Mouse (Mus musculus): ENCODE measurements at regions not wholly inside any gene's neighbourhood (a gene's known extent, or its start where the extent isn't known, plus 50 kb on each side); places are given as distances from the start of the nearest gene placed in this dataset.
A peak's percentile ranks its signal among the peaks of the same experiment; 100 is the strongest.

GRCm38 (mm10) chr3:149426023-149426759, 435.8 kb upstream of the Adgrl2 start:
- DNase-seq (ENCODE audit: low read depth, low spot score), result peak; percentile 10

- DNase-seq (ENCODE audit: low read depth, low spot score), result no peak
These were observed 434.0 kb upstream of the Adgrl2 start for GRCm38 (mm10) chr3:149424306-149424705.

- DNase-seq (ENCODE audit: low read depth, low spot score), result no peak
These were observed 433.1 kb upstream of the Adgrl2 start for GRCm38 (mm10) chr3:149423491-149423890.

DNA sequence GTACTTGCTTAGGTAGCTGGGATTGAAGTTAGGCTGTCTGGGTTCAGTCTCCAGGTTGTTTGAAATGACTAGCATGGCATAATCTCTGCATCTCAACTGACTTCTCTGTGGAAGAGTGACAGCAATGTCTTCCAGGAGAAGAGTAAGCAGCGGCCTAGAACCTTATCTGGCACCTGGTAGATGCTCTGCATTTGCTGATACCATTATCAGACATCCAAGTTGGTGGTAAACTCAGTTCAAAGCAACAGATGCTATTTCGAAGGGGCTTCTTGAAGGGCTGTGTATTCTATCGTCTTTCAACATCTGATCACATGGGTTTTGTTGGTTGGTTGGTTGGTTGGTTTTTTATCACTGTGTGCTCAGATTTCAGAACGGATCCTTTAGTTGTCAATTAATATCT, 424.7 kb upstream of the Adgrl2 start:
- no peak for DNase-seq (ENCODE audit: low read depth, low spot score)

DNA sequence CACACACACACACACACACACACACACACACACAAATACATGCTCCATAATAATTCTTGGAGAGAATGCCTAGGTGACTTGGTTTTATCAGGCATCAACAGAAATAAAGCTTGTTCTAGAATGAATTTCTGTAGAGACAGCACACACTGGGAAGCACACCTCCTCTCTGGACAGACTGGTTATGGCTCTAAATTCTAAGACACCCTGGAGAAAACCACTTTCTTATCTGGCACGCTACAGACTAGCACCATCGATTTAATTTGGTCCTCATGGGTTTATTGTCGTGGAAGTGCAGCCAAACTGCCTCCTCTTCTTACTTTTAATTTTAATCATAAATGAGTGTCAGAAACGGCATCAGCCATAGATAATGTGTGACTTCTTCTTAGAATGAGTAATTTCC, 422.8 kb upstream of the Adgrl2 start:
- DNase-seq (ENCODE audit: low read depth, low spot score), result no peak

DNA sequence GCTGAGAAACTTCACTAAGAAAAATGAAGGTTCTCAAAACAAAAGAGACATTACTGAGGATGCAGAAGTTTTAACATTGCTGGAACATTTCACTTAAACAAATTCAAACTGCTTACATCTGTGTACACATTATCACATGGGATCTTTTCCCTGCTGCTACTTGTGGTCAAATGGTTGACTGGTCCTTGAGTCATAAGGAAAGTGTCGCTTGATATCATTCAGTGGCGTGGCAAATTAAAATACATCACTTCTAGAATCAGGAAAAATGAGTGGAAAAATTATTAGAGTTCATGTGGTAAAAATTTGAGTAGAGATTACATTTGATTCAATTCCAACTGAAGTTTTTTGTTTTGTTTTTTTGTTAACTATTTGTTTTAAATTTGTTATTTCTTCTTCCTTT, 420.2 kb upstream of the Adgrl2 start:
- no peak for DNase-seq (ENCODE audit: low read depth, low spot score)

- no peak for DNase-seq (ENCODE audit: low read depth, low spot score)
These were observed 418.5 kb upstream of the Adgrl2 start for GRCm38 (mm10) chr3:149408858-149409257.

GRCm38 (mm10) chr3:149405872-149406271, 415.5 kb upstream of the Adgrl2 start:
- no peak for DNase-seq (ENCODE audit: low read depth, low spot score)

DNA sequence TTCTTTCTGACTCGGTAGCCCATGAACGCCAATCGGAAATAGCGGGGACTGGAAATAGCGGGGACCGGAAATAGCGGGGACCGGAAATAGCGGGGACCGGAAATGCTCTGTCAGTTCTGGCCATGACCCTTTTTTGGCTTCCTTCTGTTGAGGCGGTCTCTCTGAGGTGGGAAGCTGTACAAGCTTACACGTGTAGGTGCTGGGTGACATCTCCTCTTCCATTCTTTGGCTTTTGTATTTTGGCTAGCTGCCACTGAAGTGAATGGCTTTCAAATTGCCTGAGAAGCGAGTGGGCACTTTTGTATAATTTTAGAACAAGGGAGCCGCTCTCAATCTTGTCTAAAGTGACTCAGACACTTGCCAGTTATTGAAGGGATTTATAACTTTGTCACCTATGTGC, 414.3 kb upstream of the Adgrl2 start:
- no peak for DNase-seq (ENCODE audit: low read depth, low spot score)

DNA sequence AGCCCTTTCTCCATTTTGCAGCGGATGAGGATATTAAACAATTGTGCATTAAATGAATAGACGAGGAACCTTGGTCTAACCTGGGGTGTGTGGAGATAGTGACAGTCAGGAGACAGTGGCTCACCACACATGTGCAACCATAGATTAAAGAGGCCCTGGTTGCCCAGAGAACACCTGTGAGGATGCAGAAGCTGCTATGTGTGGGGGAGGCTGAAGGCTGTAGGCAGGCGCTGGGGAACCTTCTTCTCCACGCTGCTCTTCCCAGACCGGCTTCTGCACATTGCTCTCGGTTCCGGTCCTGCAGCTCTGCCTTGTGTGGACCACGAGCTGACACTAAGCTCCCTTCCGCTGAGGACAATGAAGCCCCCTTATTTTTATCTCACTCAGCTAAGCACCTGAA, 412.1 kb upstream of the Adgrl2 start:
- DNase-seq (ENCODE audit: low read depth, low spot score), result no peak

GRCm38 (mm10) chr3:149395082-149395481, 404.7 kb upstream of the Adgrl2 start:
- no peak for DNase-seq (ENCODE audit: low read depth, low spot score)

DNA sequence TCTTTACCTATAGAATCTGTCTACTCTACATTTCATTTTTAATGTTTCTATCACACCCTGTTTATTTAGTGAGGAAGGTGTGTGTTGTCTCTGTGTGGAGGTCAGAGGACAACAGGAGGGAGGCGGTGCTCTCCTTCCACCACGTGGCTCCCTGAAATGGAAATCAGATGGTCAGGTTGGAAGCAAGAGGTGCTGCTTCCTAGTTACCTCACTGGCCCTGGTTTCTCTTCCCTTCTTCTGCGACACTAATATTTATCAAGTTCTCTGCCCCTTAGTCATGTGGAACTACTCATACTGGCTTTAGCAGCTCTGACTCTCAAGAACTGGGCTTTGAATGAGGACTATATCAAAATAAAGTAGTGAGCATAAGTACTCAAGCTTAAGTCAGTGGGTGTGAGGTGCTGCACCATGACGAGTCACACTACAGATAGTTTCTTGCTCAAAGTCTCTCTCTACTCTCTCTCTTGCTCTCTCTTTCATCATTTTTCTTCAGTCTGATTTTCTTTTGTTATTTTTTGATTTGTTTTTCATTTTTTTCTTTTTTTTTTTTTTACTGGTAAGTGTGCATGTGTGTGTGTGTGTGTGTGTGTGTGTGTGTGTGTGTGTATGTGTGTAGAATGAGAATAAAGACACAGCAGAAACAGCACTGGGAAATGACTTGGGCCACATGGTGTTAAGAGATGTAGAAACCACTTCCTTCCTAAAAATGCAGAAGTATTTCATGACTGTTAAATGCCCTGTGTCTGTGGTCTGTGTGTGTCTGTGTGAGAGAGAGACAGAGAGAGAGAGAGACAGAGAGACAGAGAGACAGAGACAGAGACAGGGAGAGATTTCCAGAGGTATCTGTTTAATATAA, 403.2 kb upstream of the Adgrl2 start:
- no peak for DNase-seq (ENCODE audit: low read depth, low spot score)

GRCm38 (mm10) chr3:149392164-149392563, 401.8 kb upstream of the Adgrl2 start:
- DNase-seq (ENCODE audit: low read depth, low spot score), result no peak

DNA sequence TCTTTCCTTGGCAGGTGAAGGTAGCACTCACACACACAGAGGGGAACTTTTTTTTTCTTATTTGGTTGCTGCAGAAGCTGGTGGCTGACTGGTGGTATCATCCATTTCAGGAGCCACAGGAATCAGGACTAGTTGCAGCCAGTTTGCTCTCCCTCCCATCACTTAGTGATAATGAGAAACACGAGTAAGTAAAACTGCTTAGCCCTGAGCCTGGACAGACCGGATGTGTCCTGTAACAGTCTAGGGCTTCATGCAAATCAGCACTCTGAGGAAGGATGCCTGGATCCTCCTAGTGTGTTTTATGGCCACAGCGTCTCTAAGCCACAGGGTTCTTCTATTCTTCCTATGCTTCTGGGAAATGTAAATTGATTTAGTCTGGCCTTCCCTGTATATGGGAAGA, 397.2 kb upstream of the Adgrl2 start:
- DNase-seq (ENCODE audit: low read depth, low spot score), result no peak

- no peak for DNase-seq (ENCODE audit: low read depth, low spot score)
These were observed 395.7 kb upstream of the Adgrl2 start for GRCm38 (mm10) chr3:149386027-149386426.

DNA sequence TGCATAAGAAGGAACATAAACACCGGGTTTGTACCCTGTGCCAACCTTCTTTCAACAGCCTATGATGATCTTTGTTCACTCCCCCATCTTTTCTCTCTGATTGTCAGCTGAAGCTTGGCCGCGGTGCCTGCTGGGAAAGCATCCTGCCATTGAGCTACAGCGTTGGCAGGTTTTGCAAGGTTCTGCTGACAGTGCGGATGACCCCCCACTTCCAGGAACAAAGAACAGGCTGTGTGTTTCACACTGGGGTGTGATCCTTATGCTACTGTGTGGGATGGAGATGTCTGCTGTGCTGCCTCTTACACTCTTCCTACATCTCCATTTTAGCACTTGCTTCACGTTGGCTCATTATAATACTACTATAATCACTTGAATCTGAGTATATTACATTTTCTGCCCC, 395.0 kb upstream of the Adgrl2 start:
- no peak for DNase-seq (ENCODE audit: low read depth, low spot score)

- no peak for DNase-seq (ENCODE audit: low read depth, low spot score)
These were observed 391.3 kb upstream of the Adgrl2 start for GRCm38 (mm10) chr3:149381559-149382245.

GRCm38 (mm10) chr3:149381051-149381450, 390.7 kb upstream of the Adgrl2 start:
- DNase-seq (ENCODE audit: low read depth, low spot score), result no peak

DNA sequence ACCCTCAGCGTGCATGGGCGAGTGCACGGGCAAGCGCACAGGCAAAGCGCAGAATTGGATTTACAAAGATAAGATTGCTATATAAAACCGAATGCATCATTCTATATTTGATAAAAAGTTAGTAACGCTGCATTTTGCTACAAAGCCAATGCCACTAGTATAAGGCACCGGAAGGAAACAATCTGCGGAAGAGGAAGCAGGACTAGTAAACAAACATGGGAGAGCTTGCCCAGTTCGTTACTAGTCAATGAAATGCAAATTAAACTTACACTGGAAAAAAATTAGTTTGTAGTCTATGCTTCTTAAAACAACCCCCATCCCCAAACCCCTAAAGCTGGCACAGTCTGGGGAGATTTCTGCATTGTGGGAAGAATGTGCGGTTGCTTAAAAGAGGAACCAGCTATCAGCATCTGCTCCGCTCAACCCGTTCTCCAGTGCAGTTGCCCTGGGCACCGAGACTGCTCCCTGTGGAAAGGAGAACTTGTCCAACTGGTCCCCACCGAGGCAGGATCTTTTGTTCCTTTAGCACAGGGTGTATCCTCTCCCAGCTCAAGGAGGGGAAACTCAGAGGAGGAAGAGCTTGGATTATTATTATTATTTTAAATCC, 389.6 kb upstream of the Adgrl2 start:
- no peak for DNase-seq (ENCODE audit: low read depth, low spot score)

DNA sequence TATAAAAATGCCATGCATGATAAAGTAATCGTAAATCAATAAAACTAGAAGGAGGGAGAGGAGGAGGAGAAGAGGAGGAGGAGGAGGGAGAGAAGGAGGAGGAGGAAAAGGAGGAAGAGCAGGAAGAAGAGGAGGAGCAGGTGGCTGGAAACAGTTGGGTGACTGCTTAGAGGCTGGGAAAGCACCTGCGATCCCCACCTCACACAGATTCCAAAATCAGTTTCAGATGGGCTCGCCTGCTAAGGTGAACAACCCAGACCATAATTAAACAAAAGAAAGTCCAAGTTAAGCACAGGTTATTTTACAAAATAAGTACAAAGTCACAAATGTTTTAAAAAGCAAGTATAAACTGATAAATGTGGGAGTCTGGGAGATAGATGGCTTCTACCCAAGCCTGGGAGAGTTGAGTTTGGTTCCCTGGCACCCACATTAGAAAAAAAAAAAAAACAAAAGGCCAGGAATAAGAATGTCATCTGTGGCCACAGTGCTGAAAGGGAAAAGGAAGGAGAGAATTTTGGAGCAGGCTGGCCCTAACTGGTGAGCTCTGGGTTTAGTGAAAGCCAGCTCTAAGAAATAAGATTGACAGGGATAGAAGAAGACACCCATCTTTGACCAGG, 389.0 kb upstream of the Adgrl2 start:
- no peak for DNase-seq (ENCODE audit: low read depth, low spot score)

- DNase-seq (ENCODE audit: low read depth, low spot score), result no peak
These were observed 381.1 kb upstream of the Adgrl2 start for GRCm38 (mm10) chr3:149371439-149371838.
